Mouse (Mus musculus) right cerebral cortex, postnatal 25 days (tissue): ENCODE data around the gene Mxi1.

Experiments used
- DNase-seq: peaks from one replicate; pipeline ENCODE4 v3.0.0; 2022

Mxi1 gene

GRCm38 (mm10) chr19:53303382-53303781, 6.9 kb upstream of the Mxi1 start:
- no peak for DNase-seq

GRCm38 (mm10) chr19:53305621-53306020, 4.7 kb upstream of the Mxi1 start:
- no peak for DNase-seq

GRCm38 (mm10) chr19:53306706-53307105, 3.6 kb upstream of the Mxi1 start:
- DNase-seq: no peak

- DNase-seq: no peak
Measured at GRCm38 (mm10) chr19:53307219-53307618, 3.1 kb upstream of the Mxi1 start.

DNA sequence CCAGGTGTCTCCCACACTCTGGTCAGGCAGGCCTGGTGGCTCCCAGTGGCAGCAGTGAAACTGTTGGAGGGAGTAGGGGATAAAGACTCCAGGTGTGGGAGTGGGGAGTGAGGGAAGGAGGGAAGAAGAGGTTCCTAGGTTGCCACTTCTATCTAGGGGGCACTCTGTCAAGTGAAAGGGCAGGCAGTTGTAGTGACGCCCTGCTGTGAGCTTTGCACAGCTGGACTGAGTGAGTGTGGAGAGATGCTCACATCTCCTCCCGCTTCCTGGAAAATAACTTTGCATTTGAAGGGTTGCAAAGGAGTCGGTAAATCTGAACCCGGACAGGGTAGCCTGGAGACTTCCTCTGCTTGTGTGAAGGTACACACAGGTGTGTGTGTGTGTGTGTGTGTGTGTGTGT, 687 bp upstream of the Mxi1 start:
- no peak for DNase-seq

DNA sequence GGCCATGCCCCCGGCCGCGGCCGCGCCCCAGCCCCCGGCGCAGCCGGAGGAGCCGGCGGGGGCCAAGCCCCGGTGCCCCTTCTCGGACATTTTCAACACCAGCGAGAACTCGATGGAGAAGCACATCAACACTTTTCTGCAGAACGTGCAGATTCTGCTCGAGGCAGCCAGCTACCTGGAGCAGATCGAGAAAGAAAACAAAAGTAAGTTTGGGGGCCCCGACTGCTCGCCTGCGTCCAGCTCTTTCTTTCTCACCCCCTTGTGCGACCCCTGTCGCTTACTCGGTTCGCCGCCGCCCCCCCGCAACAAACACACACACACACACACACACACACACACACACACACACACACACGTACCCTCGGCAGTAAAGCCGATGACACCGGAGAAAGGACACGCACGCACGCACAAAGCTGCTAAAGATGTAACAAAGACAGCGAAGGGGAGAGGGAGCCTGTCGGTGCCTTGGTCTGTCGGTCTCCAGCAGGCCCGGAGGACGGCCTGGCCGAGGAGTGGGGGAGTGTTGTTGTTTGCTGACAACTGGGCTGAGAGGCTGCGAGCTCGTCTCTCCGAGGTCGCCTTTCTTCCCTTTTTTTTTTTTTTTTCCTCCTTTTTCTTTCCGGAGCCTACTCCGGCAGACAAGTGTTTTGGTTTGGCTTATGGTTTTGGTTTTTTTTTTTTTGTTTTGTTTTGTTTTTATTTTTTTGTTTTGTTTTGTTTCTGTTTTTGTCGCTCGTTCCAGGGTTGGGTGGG, 629 bp downstream of the Mxi1 start:
- peak; percentile 49 for DNase-seq

GRCm38 (mm10) chr19:53311524-53312335, 1.4 kb downstream of the Mxi1 start:
- peak; percentile 49 for DNase-seq

DNA sequence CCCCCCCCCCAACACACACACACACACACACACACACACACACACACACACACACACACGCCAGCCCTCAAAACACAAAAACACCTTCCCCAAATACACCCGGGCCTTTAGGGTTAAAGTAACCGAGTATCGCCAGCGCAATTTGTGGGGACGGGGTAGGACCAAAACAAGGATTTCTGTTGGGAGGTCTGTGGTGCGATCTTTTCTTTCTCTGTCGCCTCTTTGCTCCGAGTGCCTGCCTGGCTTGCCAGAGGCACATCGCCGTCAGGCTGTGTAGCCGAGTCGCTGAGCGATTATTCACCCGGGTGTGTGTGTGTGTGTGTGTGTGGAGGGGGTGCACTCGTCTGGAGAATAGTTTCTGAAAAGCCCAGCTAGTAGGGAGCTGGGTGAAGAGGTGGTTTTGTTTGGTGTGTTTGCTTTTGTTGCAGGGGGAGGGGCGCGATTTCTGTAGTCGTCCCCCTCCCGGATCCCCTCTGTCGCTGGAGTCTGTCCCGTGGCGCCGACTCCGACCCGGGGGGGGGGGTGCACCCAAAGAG, 2.1 kb downstream of the Mxi1 start:
- DNase-seq: peak; percentile 57

DNA sequence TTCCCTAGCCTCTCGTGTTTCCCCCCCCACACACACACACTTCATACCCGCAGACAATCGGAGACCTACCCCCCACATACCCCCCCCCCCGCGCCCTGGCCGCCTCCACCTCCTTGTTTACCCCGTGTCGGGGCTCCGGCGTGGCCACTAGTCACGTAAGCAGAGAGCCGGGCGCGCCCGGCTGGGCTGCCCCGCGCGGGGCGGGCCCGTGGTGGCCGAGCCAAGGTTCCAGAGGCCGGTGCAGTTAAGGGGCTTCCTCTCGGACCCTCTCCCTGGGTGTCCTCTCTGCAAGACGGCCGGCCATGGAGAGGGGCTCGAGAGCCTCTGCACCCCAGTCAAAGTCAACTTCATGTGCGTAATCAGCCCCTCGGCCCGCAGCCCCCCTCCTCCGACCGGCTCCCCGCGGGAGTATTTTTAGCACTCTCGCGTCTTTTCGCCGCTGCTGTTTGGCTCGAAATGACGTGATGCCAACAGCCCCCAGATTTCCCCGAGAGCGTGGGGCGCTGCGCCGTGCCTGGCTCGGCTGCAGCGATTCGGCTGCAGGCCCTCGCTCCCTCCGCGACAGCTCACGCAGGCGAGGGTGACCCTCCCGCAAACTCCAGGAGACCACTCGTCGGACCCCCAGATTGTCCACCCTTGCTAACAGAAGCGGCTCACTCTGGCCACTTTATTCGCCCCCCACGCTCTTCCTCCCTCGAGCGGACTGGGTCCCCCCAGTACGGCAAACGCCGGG, 2.8 kb downstream of the Mxi1 start:
- DNase-seq: peak; percentile 87

- peak; percentile 99 for DNase-seq
Measured at GRCm38 (mm10) chr19:53313684-53314443, 3.5 kb downstream of the Mxi1 start.

DNA sequence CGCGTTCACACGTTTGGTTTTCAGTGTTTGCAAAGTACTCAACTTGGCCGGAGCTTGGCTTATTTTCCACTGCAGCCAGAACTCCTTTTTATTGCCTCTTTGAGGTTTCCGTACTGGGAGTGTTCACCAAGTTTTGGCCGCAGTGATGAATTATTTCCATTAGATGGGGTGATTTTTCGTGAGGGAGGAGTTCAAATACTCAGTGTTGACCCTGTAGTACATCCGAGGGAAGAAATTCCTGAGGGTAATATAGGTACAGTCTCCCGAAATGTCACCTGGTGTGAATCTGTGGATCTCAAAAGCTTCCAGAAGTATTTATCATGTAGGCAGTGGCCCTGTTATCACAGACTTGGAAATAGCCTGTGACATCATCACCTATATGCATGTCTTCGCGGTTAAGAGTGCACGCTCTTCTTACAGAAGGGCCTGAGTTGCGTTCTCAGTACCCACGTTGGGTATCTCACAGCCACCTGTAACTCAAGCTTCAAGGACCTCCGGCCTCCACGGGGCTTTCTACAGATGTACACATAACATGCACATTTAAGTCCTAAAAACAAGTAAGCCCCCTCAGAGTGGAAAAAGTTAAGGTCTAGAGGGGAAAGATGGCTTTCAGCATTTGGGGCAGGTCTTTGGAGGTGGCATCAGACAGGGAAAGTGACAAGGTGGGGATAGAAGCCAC, 4.4 kb downstream of the Mxi1 start:
- no peak for DNase-seq

DNA sequence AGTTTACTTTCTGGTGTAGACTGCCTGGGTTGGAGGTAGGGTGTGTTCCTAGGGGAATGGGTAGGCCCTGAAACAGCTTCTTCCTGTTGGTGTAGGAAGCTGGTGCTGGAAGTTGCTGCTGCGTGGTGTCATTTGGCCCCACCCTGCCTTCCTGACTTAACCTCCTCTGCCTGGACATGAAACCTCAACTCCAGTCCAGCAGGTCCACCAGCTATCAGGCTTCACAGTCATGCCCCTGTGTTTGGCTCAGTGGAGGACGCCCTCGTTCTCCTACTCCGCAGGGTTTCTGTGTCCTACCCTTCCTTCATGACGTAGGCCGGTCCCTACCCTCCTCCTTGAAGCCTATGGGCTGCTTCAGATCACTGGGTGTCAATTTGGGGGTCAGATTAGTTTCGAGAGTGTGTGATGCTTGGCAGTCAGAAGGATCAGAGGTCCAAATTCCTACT, 4.9 kb downstream of the Mxi1 start:
- no peak for DNase-seq

- DNase-seq: no peak
Measured at GRCm38 (mm10) chr19:53316105-53316504, 5.8 kb downstream of the Mxi1 start.

DNA sequence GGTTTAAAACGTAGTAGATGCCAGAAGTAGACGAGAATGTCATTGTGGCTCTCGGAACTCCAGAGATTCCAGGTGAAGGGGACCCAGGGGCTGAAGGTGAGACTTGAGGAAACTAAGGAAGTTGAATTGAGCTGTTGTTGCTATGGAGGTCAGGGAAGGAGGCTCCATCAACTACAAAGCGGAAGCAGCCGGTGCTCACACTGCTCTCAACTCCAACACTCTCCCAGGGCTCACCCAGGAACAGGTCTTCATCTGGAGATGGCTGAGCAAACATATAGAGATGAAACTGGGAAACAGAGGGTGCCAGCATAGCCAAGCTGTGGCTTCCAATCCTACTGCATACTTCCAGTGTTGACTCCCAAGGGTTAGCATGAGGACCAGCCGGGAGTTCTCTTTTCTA, 6.6 kb downstream of the Mxi1 start:
- no peak for DNase-seq

DNA sequence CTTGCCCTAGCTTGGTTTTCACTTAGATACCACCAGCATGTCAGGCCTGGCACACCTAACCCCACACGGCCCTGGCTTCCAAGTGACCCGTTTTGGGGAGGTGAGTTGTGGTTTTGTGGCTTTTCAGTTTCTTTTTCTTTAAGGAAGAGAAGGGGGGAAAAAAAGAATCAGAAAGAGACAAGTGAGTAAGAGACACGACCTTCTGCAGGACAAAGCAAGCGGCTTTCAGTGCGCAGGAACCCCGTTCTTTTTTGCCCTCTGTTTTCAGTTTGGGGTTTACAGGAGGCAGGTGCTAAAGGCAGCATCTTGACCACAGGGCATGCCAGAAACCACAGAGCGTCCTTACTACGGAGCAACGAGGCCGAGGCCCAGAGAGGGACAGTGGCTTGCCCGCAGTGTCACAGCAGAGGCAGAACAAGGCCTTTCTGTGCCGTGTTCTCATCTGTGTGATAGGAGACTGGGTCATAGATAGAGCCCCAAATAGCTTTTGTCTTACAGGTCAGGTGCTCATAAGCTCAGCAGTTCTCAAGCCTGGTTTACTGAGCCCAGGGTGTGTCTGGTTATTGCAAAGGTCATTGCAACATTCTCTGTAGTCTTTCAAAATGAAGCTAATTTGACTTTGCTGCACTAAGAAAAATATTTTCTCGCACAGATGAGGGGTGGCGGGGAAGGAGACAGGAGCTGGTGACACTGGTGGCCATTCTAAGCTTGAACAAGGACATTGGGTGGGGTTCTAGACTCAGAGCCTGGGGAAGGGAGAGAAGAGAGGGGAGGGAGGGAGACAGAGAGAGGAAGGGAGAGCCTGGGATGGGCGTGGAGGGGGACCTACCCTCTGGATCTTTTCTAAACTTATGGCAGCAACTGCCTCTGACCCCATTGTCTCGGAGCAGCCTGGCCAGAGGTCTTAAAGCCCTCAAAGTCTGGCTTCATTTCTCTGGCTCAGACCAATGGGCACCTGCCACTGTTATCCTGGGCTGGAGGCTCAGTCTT, 8.1 kb downstream of the Mxi1 start:
- DNase-seq: no peak

- DNase-seq: no peak
Measured at GRCm38 (mm10) chr19:53320264-53321110, 10.2 kb downstream of the Mxi1 start.

- DNase-seq: no peak
Measured at GRCm38 (mm10) chr19:53321273-53321672, 11.0 kb downstream of the Mxi1 start.

DNA sequence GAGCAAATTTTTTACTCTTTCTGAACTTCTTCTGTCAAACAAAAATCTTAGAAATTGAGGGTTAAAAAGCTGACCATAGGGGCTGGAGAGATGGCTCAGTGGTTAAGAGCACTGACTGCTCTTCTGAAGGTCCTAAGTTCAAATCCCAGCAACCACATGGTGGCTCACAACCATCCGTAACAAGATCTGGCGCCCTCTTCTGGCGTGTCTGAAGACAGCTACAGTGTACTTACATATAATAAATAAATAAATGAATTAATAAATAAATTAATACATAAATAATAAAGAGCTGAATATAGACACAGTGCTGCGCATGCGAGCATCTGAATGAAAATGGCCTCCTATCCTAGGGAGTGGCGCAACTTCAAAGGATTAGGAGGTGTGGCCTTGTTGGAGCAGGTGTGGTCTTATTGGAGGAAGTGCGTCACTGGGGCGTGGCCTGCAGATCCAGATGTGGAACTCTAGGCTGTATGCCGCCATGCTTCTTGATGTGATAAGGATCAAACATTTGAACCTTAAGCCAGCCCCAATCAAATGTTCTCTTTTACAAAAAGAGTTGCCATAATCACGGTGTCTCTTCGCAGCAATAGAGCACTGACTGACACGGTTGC, 12.2 kb downstream of the Mxi1 start:
- DNase-seq: no peak

DNA sequence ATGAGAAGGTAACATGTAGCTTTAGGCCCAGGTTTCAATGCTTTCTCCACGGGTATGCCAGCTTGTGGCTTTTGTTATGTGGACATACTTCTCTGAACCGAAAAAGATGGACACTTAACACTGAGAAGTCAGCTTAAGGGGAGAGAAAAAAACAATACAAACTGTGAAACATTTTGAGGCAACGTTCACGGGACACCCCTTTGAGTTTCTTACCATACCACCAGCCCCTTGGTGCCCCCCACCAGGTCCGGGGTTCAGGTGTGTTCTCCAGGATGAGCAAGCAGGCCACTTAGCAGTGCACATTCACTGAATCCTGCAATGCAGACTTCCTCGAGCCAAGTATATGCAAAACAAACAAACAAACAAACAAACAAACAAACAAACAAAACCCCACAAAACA, 14.5 kb downstream of the Mxi1 start:
- DNase-seq: no peak
